Mouse (Mus musculus) liver, adult 2 months (tissue): ENCODE results near the gene Rdh13. TPM values are rescaled to one million over a fixed set of nuclear protein-coding genes. Genes with fewer than 3 reads are reported as not detected.

Experiments
- DNase-seq: peaks from one replicate; pipeline ENCODE4 v3.0.0-alpha.2; 2011; ENCODE audit warnings: low read depth, low spot score; ENCODE audit errors: extremely low read depth
- H3K27ac ChIP-seq: fragments of 200-500 bp; replicated peaks from 2 replicates; pipeline ENCODE4 v1.5.1; 2012; ENCODE audit warnings: low read depth, mild to moderate bottlenecking, control low read depth, inconsistent platforms, low read length; ENCODE audit not compliant: insufficient read depth
- H3K27me3 ChIP-seq: fragments of 200-500 bp; 2 replicates; pipeline ENCODE4 v1.6.1; 2012; ENCODE audit warnings: mild to moderate bottlenecking, moderate library complexity, low read length, inconsistent platforms; ENCODE audit not compliant: control insufficient read depth, insufficient read depth
- H3K36me3 ChIP-seq: fragments of 200-500 bp; 2 replicates; pipeline ENCODE4 v1.6.1; 2012; ENCODE audit warnings: low read length, inconsistent platforms; ENCODE audit not compliant: control insufficient read depth, insufficient read depth
- H3K4me1 ChIP-seq: fragments of 200-500 bp; 2 replicates; pipeline ENCODE4 v1.6.1; 2011; ENCODE audit warnings: low read length; ENCODE audit not compliant: control insufficient read depth, insufficient read depth
- H3K4me3 ChIP-seq: fragments of 200-500 bp; 2 replicates; pipeline ENCODE4 v1.5.1; 2011; ENCODE audit warnings: low read depth, mild to moderate bottlenecking, control low read depth, low read length, moderate library complexity; ENCODE audit not compliant: insufficient read depth
- H3K79me2 ChIP-seq: fragments of 200-500 bp; 2 replicates; pipeline ENCODE4 v1.6.1; 2012; ENCODE audit warnings: inconsistent platforms, mild to moderate bottlenecking, low read length, moderate library complexity; ENCODE audit not compliant: control insufficient read depth, insufficient read depth
- H3K9ac ChIP-seq: fragments of 200-500 bp; 2 replicates; pipeline ENCODE4 v1.6.1; 2012; ENCODE audit warnings: low read depth, mild to moderate bottlenecking, control low read depth, inconsistent platforms, low read length
- CTCF ChIP-seq: fragments of 200-500 bp; IDR thresholded peaks from 2 replicates; pipeline ENCODE4 v1.5.1; 2011; ENCODE audit warnings: low read depth, low read length, control low read depth
- POLR2A ChIP-seq: fragments of 200-500 bp; IDR thresholded peaks from 2 replicates; pipeline ENCODE4 v1.6.1; 2011; ENCODE audit warnings: low read length, control low read depth; ENCODE audit not compliant: insufficient read depth; ENCODE audit errors: extremely low read depth
- WGBS: fragments of 180-500 bp; shearing (Covaris S2); methylation state at CpG from one replicate; pipeline ENCODE4 v1.1.7; 2018; 5-methylcytosine and 5-hydroxymethylcytosine counted together
- polyA plus RNA-seq: library from polyadenylated mRNA; depleted of rRNA; stranded (reverse); fragments of >200 nt; gene quantifications from 2 replicates; pipeline ENCODE4 v1.2.3, GENCODE M21; 2012
- total RNA-seq: library from RNA; depleted of rRNA; stranded (reverse); fragments of >200 nt; gene quantifications from 2 replicates; pipeline ENCODE4 v1.2.3, GENCODE M21; 2014

Gene Rdh13
- total and polyA plus RNA-seq, 2 experiments, result 5.5 to 6.5 TPM

- H3K4me3 ChIP-seq, result no peak overlapping the region
- no peak for TF ChIP-seq CTCF
- TF ChIP-seq POLR2A, result no peak
- H3K36me3 ChIP-seq, result no peaks in the 10 kb centered on the region
- H3K27me3 ChIP-seq, result no peaks in the 10 kb centered on the region
- 21% methylated on average over 2 of the region's 2 CpGs for WGBS
- no peaks in the 10 kb centered on the region; the same call in 1 of the 2 replicates for H3K79me2 ChIP-seq
- no peak for DNase-seq
- peaks cover 2% of the 10 kb centered on the region; the same call in 1 of the 2 replicates for H3K4me1 ChIP-seq
- H3K9ac ChIP-seq, result no peak overlapping the region
- H3K27ac ChIP-seq, result no peak overlapping the region
Measured at GRCm38 (mm10) chr7:4449211-4449610, 3.8 kb upstream of the Rdh13 start.

GRCm38 (mm10) chr7:4448439-4448838, 3.0 kb upstream of the Rdh13 start:
- DNase-seq, result no peak
- 96% methylated on average over 3 of the region's 3 CpGs for WGBS
- H3K36me3 ChIP-seq, result no peaks in the 10 kb centered on the region
- TF ChIP-seq POLR2A (no peak), CTCF (no peak)
- H3K4me3 ChIP-seq, result no peak overlapping the region
- H3K4me1 ChIP-seq, result peaks cover 2% of the 10 kb centered on the region; the same call in 1 of the 2 replicates
- H3K27ac ChIP-seq, result no peak overlapping the region
- no peaks in the 10 kb centered on the region for H3K27me3 ChIP-seq
- H3K9ac ChIP-seq, result no peak overlapping the region
- H3K79me2 ChIP-seq, result no peaks in the 10 kb centered on the region; the same call in 1 of the 2 replicates

GRCm38 (mm10) chr7:4447138-4447537, 1.7 kb upstream of the Rdh13 start:
- peaks cover 2% of the 10 kb centered on the region; the same call in 1 of the 2 replicates for H3K4me1 ChIP-seq
- WGBS, result 21% methylated on average over 1 of the region's 1 CpGs
- TF ChIP-seq POLR2A, result no peak
- TF ChIP-seq CTCF, result peak; percentile 41; the same call in 1 of the 2 replicates

GRCm38 (mm10) chr7:4440549-4440948, 4.9 kb downstream of the Rdh13 start:
- Histone ChIP-seq H3K9ac (no peak overlapping the region), H3K36me3 (peaks cover 18% of the 10 kb centered on the region), H3K4me3 (no peak overlapping the region), H3K4me1 (peaks cover 2% of the 10 kb centered on the region; the same call in 1 of the 2 replicates), H3K27me3 (no peaks in the 10 kb centered on the region), H3K27ac (no peak overlapping the region), H3K79me2 (no peaks in the 10 kb centered on the region; the same call in 1 of the 2 replicates)
- WGBS, result 90% methylated on average over 10 of the region's 10 CpGs
- no peak for DNase-seq
- TF ChIP-seq POLR2A, result no peak
- TF ChIP-seq CTCF, result no peak

More at GRCm38 (mm10) chr7:4447138-4447537, 1.7 kb upstream of the Rdh13 start:
- no peak overlapping the region for H3K9ac ChIP-seq
- no peaks in the 10 kb centered on the region for H3K27me3 ChIP-seq
- H3K79me2 ChIP-seq, result no peaks in the 10 kb centered on the region; the same call in 1 of the 2 replicates
- no peak overlapping the region for H3K27ac ChIP-seq
- peaks cover 5% of the 10 kb centered on the region for H3K36me3 ChIP-seq
- H3K4me3 ChIP-seq, result no peak overlapping the region
- no peak for DNase-seq

GRCm38 (mm10) chr7:4437721-4438120, 7.7 kb downstream of the Rdh13 start:
- no peaks in the 10 kb centered on the region for H3K4me1 ChIP-seq
- no peak for DNase-seq
- no peaks in the 10 kb centered on the region for H3K79me2 ChIP-seq
- no peak overlapping the region for H3K4me3 ChIP-seq
- H3K36me3 ChIP-seq, result peaks cover 29% of the 10 kb centered on the region
- no peak overlapping the region for H3K9ac ChIP-seq
- 87% methylated on average over 2 of the region's 2 CpGs for WGBS
- TF ChIP-seq POLR2A (no peak), CTCF (no peak)
- no peaks in the 10 kb centered on the region for H3K27me3 ChIP-seq
- no peak overlapping the region for H3K27ac ChIP-seq

GRCm38 (mm10) chr7:4432026-4432425, 13.4 kb downstream of the Rdh13 start:
- TF ChIP-seq POLR2A (no peak), CTCF (no peak)
- H3K4me1 ChIP-seq, result no peaks in the 10 kb centered on the region
- H3K79me2 ChIP-seq, result no peaks in the 10 kb centered on the region
- no peaks in the 10 kb centered on the region for H3K27me3 ChIP-seq
- no peak for DNase-seq
- peaks cover 27% of the 10 kb centered on the region for H3K36me3 ChIP-seq
- 90% methylated on average over 8 of the region's 8 CpGs for WGBS
- no peak overlapping the region for H3K27ac ChIP-seq
- H3K9ac ChIP-seq, result no peak overlapping the region
- H3K4me3 ChIP-seq, result no peak overlapping the region
